Mouse (Mus musculus) lung, postnatal 4 days (tissue): ENCODE measurements around the gene Sgcd.
"Not testable (repeated sequence)": the region's sequence is repeated elsewhere in the genome, so short reads cannot be mapped to it uniquely, and the experiment has no call there.

Experiments used
- DNase-seq, 2 experiments: peaks; one replicate each; pipeline ENCODE4 v3.0.0; 2021

The Sgcd gene

GRCm38 (mm10) chr11:47447790-47448189 is 541.0 kb downstream of the Sgcd start:
- DNase-seq = no peak

GRCm38 (mm10) chr11:47446337-47446736 is 542.4 kb downstream of the Sgcd start:
- DNase-seq = no peak

GRCm38 (mm10) chr11:47445683-47446082 is 543.1 kb downstream of the Sgcd start:
- no peak for DNase-seq

GRCm38 (mm10) chr11:47442266-47442665 is 546.5 kb downstream of the Sgcd start:
- no peak for DNase-seq

GRCm38 (mm10) chr11:47399607-47400006 is 589.2 kb downstream of the Sgcd start:
- DNase-seq = no peak

- not testable (repeated sequence) for DNase-seq
Measured at GRCm38 (mm10) chr11:47390798-47391197, 598.0 kb downstream of the Sgcd start.

GRCm38 (mm10) chr11:47389327-47389726 is 599.4 kb downstream of the Sgcd start:
- no peak for DNase-seq

GRCm38 (mm10) chr11:47387726-47388125 is 601.0 kb downstream of the Sgcd start:
- no peak for DNase-seq

GRCm38 (mm10) chr11:47386136-47386535 is 602.6 kb downstream of the Sgcd start:
- DNase-seq = no peak

GRCm38 (mm10) chr11:47379630-47379958 is 609.2 kb downstream of the Sgcd start:
- DNase-seq = no peak

- DNase-seq = peak; percentile 62 to 75
Measured at GRCm38 (mm10) chr11:47378843-47379629, 609.7 kb downstream of the Sgcd start.

- DNase-seq = no peak
Measured at GRCm38 (mm10) chr11:47377421-47377820, 611.3 kb downstream of the Sgcd start.

GRCm38 (mm10) chr11:47376915-47377314 is 611.9 kb downstream of the Sgcd start:
- DNase-seq = no peak

- no peak for DNase-seq
Measured at GRCm38 (mm10) chr11:47371616-47372015, 617.2 kb downstream of the Sgcd start.

GRCm38 (mm10) chr11:47351585-47351984 is 637.2 kb downstream of the Sgcd start:
- no peak for DNase-seq

GRCm38 (mm10) chr11:47343486-47343885 is 645.3 kb downstream of the Sgcd start:
- no peak for DNase-seq

GRCm38 (mm10) chr11:47333702-47334101 is 655.1 kb downstream of the Sgcd start:
- no peak for DNase-seq

- no peak for DNase-seq
Measured at GRCm38 (mm10) chr11:47305579-47305978, 683.2 kb downstream of the Sgcd start.

GRCm38 (mm10) chr11:47304702-47305450 is 683.9 kb downstream of the Sgcd start:
- peak in 1 of 2 experiments; percentile 4 for DNase-seq

GRCm38 (mm10) chr11:47299777-47300176 is 689.0 kb downstream of the Sgcd start:
- no peak for DNase-seq

GRCm38 (mm10) chr11:47297805-47298340 is 690.9 kb downstream of the Sgcd start:
- no peak for DNase-seq

- no peak for DNase-seq
Measured at GRCm38 (mm10) chr11:47294741-47295140, 694.0 kb downstream of the Sgcd start.

GRCm38 (mm10) chr11:47276586-47276985 is 712.2 kb downstream of the Sgcd start:
- no peak for DNase-seq

- no peak for DNase-seq
Measured at GRCm38 (mm10) chr11:47268556-47268955, 720.2 kb downstream of the Sgcd start.
